Mouse (Mus musculus): ENCODE data around the gene Tet2. TPM values are rescaled to one million over a fixed set of nuclear protein-coding genes. Genes with fewer than 3 reads are reported as not detected.

Gene Tet2
- polyA plus RNA-seq, 1 experiment from 2014 or later: 12.9 TPM

DNA sequence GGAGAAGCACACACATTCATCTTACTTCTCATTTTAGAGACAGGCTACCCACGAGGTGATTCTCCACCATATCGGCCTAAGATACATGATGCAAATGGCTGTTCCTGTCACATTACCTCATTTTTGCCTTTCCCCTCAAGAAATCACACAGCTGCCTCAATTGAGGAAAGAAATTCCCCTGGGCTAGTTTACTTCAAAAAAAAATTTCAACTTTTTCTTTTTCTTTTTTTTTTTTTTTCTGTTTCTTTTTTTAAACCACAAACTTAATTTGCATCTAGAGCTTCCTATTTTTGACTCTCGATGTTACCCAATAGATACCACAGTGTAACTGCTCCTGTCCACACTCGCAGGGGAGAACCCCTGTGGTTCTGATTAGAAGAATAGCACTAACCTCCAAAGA, 38.0 kb upstream of the Tet2 start:
- Histone ChIP-seq H3K4me1 (replicated peaks; ENCODE audit: control insufficient read depth, insufficient read depth) (no peaks in the 10 kb centered on the region), H3K27ac (replicated peaks) (no peak overlapping the region), H3K4me2 (replicated peaks; ENCODE audit: low read depth) (no peak overlapping the region), H3K27me3 (ENCODE audit: control insufficient read depth, insufficient read depth, low read length) (no peaks in the 10 kb centered on the region), H3K9me3 (ENCODE audit: control insufficient read depth, low read length) (no peaks in the 10 kb centered on the region), H3K9ac (ENCODE audit: low read length) (no peak overlapping the region), H3K4me3 (ENCODE audit: low read depth, low read length) (no peak overlapping the region), H3K36me3 (ENCODE audit: control insufficient read depth, insufficient read depth, low read length) (no peaks in the 10 kb centered on the region)
- ATAC-seq (ENCODE audit: low FRiP score, low TSS enrichment): no peak
- 73% methylated on average over 4 of the region's 4 CpGs for WGBS
- TF ChIP-seq EP300 (optimal IDR thresholded peaks at IDR 0.05): no peak
- TF ChIP-seq CTCF (IDR thresholded peaks at IDR 0.05; ENCODE audit: low read depth): no peak
- no peak for DNase-seq (ENCODE audit: low spot score)

DNA sequence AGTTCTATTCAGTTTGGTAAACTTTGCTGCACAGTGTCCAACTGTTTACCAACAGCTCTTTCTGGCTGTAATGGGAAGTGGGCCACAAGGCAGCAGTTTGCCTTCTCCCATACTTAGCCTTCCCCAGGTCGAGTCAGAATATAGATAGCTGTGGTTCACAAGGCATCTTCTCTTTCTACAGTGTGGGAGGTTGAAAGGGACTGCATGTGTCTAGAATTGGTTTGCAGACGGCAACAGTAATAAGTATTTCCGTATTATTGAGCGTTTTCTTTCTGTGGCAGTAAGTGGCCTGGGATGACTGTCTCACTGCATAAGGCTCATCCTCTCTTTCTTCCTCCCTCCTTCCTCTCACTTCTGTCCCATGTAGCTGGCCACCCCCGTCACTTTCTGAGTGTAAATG, 37.2 kb upstream of the Tet2 start:
- H3K27ac ChIP-seq (replicated peaks): no peak overlapping the region

DNA sequence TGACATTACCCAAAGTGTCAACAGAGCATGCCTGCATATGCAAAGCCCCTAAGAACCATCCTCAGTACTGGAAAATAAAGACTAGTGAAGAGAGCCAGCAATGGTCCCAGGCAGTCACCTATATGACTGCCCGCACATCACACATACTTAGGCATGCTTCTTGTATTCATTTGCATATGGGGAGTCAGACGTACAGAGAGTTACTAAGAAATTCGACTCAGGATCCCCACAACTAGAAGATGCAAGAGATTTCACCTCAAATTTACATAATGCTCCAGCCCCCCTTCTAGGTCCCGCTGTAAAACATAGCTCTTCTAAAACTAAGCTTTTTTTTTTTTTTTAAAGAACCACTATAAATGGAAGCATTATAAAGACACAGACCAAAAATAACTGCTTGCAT, 36.6 kb upstream of the Tet2 start:
- Histone ChIP-seq H3K27ac (replicated peaks) (no peak overlapping the region), H3K36me3 (ENCODE audit: control insufficient read depth, insufficient read depth, low read length) (no peaks in the 10 kb centered on the region), H3K4me2 (replicated peaks; ENCODE audit: low read depth) (no peak overlapping the region), H3K4me3 (ENCODE audit: low read depth, low read length) (no peak overlapping the region), H3K9ac (ENCODE audit: low read length) (no peak overlapping the region), H3K27me3 (ENCODE audit: control insufficient read depth, insufficient read depth, low read length) (no peaks in the 10 kb centered on the region), H3K9me3 (ENCODE audit: control insufficient read depth, low read length) (no peaks in the 10 kb centered on the region), H3K4me1 (replicated peaks; ENCODE audit: control insufficient read depth, insufficient read depth) (no peaks in the 10 kb centered on the region)
- ATAC-seq (ENCODE audit: low FRiP score, low TSS enrichment) (no peak), DNase-seq (ENCODE audit: low spot score) (no peak)
- TF ChIP-seq EP300 (optimal IDR thresholded peaks at IDR 0.05): no peak
- no peak for TF ChIP-seq CTCF (IDR thresholded peaks at IDR 0.05; ENCODE audit: low read depth)
- 80% methylated on average over 4 of the region's 4 CpGs for WGBS

More for the DNA sequence above, 37.2 kb upstream of the Tet2 start:
- TF ChIP-seq EP300 (optimal IDR thresholded peaks at IDR 0.05): no peak
- no peak for TF ChIP-seq CTCF (IDR thresholded peaks at IDR 0.05; ENCODE audit: low read depth)
- Histone ChIP-seq H3K4me2 (replicated peaks; ENCODE audit: low read depth) (no peak overlapping the region), H3K36me3 (ENCODE audit: control insufficient read depth, insufficient read depth, low read length) (no peaks in the 10 kb centered on the region), H3K4me1 (replicated peaks; ENCODE audit: control insufficient read depth, insufficient read depth) (no peaks in the 10 kb centered on the region), H3K4me3 (ENCODE audit: low read depth, low read length) (no peak overlapping the region), H3K9ac (ENCODE audit: low read length) (no peak overlapping the region), H3K9me3 (ENCODE audit: control insufficient read depth, low read length) (no peaks in the 10 kb centered on the region), H3K27me3 (ENCODE audit: control insufficient read depth, insufficient read depth, low read length) (no peaks in the 10 kb centered on the region)
- no peak for DNase-seq (ENCODE audit: low spot score)
- 82% methylated on average over 5 of the region's 5 CpGs for WGBS
- ATAC-seq (ENCODE audit: low FRiP score, low TSS enrichment): no peak

DNA sequence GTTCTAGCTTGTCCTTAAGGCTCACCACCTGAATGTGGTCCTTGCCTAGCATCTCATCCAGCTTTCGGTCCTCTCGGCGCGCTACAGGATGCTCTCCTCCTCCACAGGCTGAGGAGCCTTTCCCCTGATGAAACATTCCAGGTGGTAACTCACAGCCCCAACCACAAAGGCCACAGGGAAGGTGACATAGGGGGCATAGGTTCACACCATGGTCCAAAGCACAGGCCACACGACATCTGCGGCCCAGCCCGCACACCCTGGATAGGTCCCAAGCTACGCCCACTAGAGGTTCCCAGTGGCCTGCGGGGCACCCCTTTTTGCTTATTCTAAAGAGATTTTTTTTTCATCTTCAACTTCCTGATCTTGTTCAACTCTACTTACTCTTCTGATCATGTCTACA, 34.7 kb upstream of the Tet2 start:
- no peak for DNase-seq (ENCODE audit: low spot score)
- Histone ChIP-seq H3K9me3 (ENCODE audit: control insufficient read depth, low read length) (no peaks in the 10 kb centered on the region), H3K4me2 (replicated peaks; ENCODE audit: low read depth) (no peak overlapping the region), H3K9ac (ENCODE audit: low read length) (no peak overlapping the region), H3K27ac (replicated peaks) (no peak overlapping the region), H3K27me3 (ENCODE audit: control insufficient read depth, insufficient read depth, low read length) (no peaks in the 10 kb centered on the region), H3K36me3 (ENCODE audit: control insufficient read depth, insufficient read depth, low read length) (no peaks in the 10 kb centered on the region), H3K4me1 (replicated peaks; ENCODE audit: control insufficient read depth, insufficient read depth) (no peaks in the 10 kb centered on the region), H3K4me3 (ENCODE audit: low read depth, low read length) (no peak overlapping the region)
- WGBS: 80% methylated on average over 9 of the region's 9 CpGs
- ATAC-seq (ENCODE audit: low FRiP score, low TSS enrichment): no peak
- no peak for TF ChIP-seq EP300 (optimal IDR thresholded peaks at IDR 0.05)

DNA sequence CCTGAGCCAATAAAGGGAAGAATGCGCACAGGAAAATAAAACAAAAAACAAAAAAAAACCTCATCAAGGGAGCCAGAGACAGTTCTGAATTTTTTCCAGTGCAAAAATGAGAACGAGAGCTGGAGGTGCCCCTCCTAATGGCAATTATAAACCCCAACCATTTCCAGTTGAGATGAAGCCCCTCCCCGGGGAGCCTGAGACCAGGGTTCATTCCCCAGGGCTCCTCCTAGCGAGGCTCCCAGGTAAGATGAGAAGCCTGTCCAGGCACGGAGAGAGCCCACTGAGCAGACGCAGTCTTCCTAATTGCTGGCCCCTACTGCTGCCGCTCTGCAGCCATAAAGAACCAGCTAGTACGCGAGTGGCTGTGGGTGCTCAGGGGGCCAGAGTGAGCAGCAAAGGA, 34.2 kb upstream of the Tet2 start:
- WGBS: 50% methylated on average over 9 of the region's 9 CpGs
- no peak for DNase-seq (ENCODE audit: low spot score)
- Histone ChIP-seq H3K9ac (ENCODE audit: low read length) (no peak overlapping the region), H3K9me3 (ENCODE audit: control insufficient read depth, low read length) (no peaks in the 10 kb centered on the region), H3K4me1 (replicated peaks; ENCODE audit: control insufficient read depth, insufficient read depth) (no peaks in the 10 kb centered on the region), H3K27ac (replicated peaks) (no peak overlapping the region), H3K4me3 (ENCODE audit: low read depth, low read length) (no peak overlapping the region), H3K4me2 (replicated peaks; ENCODE audit: low read depth) (no peak overlapping the region), H3K27me3 (ENCODE audit: control insufficient read depth, insufficient read depth, low read length) (no peaks in the 10 kb centered on the region), H3K36me3 (ENCODE audit: control insufficient read depth, insufficient read depth, low read length) (no peaks in the 10 kb centered on the region)
- no peak for ATAC-seq (ENCODE audit: low FRiP score, low TSS enrichment)
- TF ChIP-seq EP300 (optimal IDR thresholded peaks at IDR 0.05) (no peak), CTCF (IDR thresholded peaks at IDR 0.05; ENCODE audit: low read depth) (no peak)

DNA sequence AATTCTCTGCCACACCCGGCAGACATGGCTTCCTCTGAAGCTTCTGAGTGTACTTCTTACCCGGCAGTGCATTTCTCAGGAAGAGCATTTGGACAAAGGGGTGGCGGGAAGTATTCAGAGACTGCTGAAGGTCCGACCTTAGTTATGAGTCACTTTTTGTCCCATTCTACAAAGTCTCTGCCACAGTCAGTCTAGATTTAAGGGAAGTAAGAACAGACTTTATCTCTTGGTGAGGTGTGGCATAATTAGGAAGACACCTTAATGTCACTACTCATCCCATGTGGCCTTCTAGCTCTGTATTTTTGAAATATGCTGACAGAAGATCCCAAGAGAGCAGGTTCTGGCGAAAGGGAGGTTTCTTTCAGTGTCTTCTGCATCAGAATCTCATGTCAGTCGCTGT, 30.0 kb upstream of the Tet2 start:
- ATAC-seq (ENCODE audit: low FRiP score, low TSS enrichment): no peak
- no peak for DNase-seq (ENCODE audit: low spot score)
- Histone ChIP-seq H3K4me2 (replicated peaks; ENCODE audit: low read depth) (no peak overlapping the region), H3K4me3 (ENCODE audit: low read depth, low read length) (no peak overlapping the region), H3K4me1 (replicated peaks; ENCODE audit: control insufficient read depth, insufficient read depth) (no peaks in the 10 kb centered on the region), H3K9me3 (ENCODE audit: control insufficient read depth, low read length) (no peaks in the 10 kb centered on the region), H3K9ac (ENCODE audit: low read length) (no peak overlapping the region), H3K36me3 (ENCODE audit: control insufficient read depth, insufficient read depth, low read length) (no peaks in the 10 kb centered on the region), H3K27ac (replicated peaks) (no peak overlapping the region), H3K27me3 (ENCODE audit: control insufficient read depth, insufficient read depth, low read length) (no peaks in the 10 kb centered on the region)
- WGBS: 71% methylated on average over 6 of the region's 6 CpGs
- no peak for TF ChIP-seq CTCF (IDR thresholded peaks at IDR 0.05; ENCODE audit: low read depth)
- no peak for TF ChIP-seq EP300 (optimal IDR thresholded peaks at IDR 0.05)

All from stomach, postnatal 0 days (tissue).